23 mouse cellular contexts compared by ENCODE assay signal in the genomic region with DNA sequence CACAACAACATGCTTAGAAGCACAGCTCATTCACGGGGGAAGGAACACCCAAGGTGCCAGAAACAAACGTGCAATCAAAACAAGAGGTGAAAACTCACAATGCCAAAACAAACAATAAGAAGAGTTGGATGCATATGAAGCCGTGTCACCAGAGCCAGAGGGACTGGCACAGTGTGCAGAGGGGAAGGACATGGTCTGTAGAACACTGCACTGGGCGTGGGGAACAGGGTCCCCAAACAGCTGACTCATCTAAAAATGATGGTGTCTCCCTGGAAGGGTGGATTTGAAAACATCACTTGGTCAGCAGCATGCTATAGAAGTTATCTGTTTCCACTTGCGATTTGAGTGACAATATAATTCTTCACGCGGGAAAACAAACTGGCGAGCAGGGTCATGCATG.
"Had no signal": no experiment of that assay in that cellular context is flagged by ENCODE, and none has a peak within 500 bp of the region (broad histone marks: within the 10 kb centered on the region; RNA-seq: fewer than 3 reads in every experiment).

No protein-coding gene starts in this region.

- H3K9ac ChIP-seq: heart, embryonic 13.5 days; heart, embryonic 15.5 days; hindbrain, embryonic 13.5 days; hindbrain, embryonic 15.5 days; limb, embryonic 13.5 days; limb, embryonic 15.5 days; liver, embryonic 12.5 days; liver, embryonic 14.5 days had no signal

- ATAC-seq: hindbrain, postnatal 0 days; intestine, embryonic 16.5 days; liver, embryonic 12.5 days had no signal

- H3K4me1 ChIP-seq: heart, embryonic 13.5 days; heart, embryonic 15.5 days; hindbrain, embryonic 15.5 days; limb, embryonic 15.5 days; liver, embryonic 12.5 days had no signal

- H3K36me3 ChIP-seq: heart, embryonic 13.5 days; heart, embryonic 15.5 days; hindbrain, embryonic 13.5 days; hindbrain, embryonic 15.5 days; limb, embryonic 13.5 days; limb, embryonic 15.5 days; liver, embryonic 12.5 days had no signal

- H3K27me3 ChIP-seq: heart, embryonic 13.5 days; heart, embryonic 15.5 days; hindbrain, embryonic 13.5 days; hindbrain, embryonic 15.5 days; limb, embryonic 13.5 days; limb, embryonic 15.5 days; liver, embryonic 12.5 days had no signal

- H3K4me2 ChIP-seq: heart, embryonic 11.5 days; heart, embryonic 13.5 days; heart, embryonic 15.5 days; hindbrain, embryonic 13.5 days; hindbrain, embryonic 15.5 days; limb, embryonic 13.5 days; limb, embryonic 15.5 days; liver, embryonic 12.5 days had no signal

- H3K9me3 ChIP-seq: heart, embryonic 13.5 days; heart, embryonic 15.5 days; hindbrain, embryonic 13.5 days; hindbrain, embryonic 15.5 days; limb, embryonic 15.5 days; liver, embryonic 12.5 days had no signal

- H3K27ac ChIP-seq: heart, adult 2 months; heart, embryonic 13.5 days; heart, embryonic 15.5 days; hindbrain, embryonic 13.5 days; hindbrain, embryonic 15.5 days; hindbrain, postnatal 0 days; limb, embryonic 13.5 days; limb, embryonic 15.5 days; liver, embryonic 12.5 days; liver, embryonic 14.5 days had no signal

- H3K4me3 ChIP-seq: heart, adult 2 months; heart, embryonic 13.5 days; heart, embryonic 15.5 days; hindbrain, embryonic 13.5 days; hindbrain, embryonic 15.5 days; limb, embryonic 13.5 days; limb, embryonic 15.5 days; liver, embryonic 12.5 days had no signal

- DNase-seq: gastrocnemius, postnatal 14 days; gastrocnemius, postnatal 36 days; heart, adult 11 months; heart, adult 2 months; heart, postnatal 14 days; heart, postnatal 36 days; kidney, adult 18-20 months; kidney, adult 9 months; kidney, postnatal 36 days; layer of hippocampus, adult 9-11 months; layer of hippocampus, postnatal 36 days; left cerebral cortex, postnatal 4 days had no signal
